Mouse (Mus musculus): Measurements from ENCODE around the gene Hoxc5.

The Hoxc5 gene

GRCm38 (mm10) chr15:102967312-102967510 lies at the start of gene Hoxc5:
Gene Hoxc5, plus strand, starts transcription at chr15:102967443.
- no peak for DNase-seq

GRCm38 (mm10) chr15:102917972-102918572 lies 49.2 kb upstream of the Hoxc5 start:
- DNase-seq = no peak

GRCm38 (mm10) chr15:102918611-102919265 lies 48.5 kb upstream of the Hoxc5 start:
- no peak for DNase-seq

- DNase-seq = no peak
Observed at GRCm38 (mm10) chr15:102919336-102920180, 47.7 kb upstream of the Hoxc5 start.

GRCm38 (mm10) chr15:102920619-102921018 lies 46.6 kb upstream of the Hoxc5 start:
- DNase-seq = peak; percentile 26

- DNase-seq = no peak
Observed at GRCm38 (mm10) chr15:102921053-102922011, 45.9 kb upstream of the Hoxc5 start, which contains the start of gene Hoxc13. Gene Hoxc13, plus strand, starts transcription at chr15:102921103.

GRCm38 (mm10) chr15:102922012-102922362 lies 45.3 kb upstream of the Hoxc5 start:
- peak; percentile 37 for DNase-seq

- no peak for DNase-seq
Observed at GRCm38 (mm10) chr15:102922636-102923500, 44.4 kb upstream of the Hoxc5 start.

- no peak for DNase-seq
Observed at GRCm38 (mm10) chr15:102927032-102927645, 40.1 kb upstream of the Hoxc5 start.

- no peak for DNase-seq
Observed at GRCm38 (mm10) chr15:102931706-102932358, 35.4 kb upstream of the Hoxc5 start.

GRCm38 (mm10) chr15:102934438-102934837 lies 32.8 kb upstream of the Hoxc5 start:
- DNase-seq = no peak

GRCm38 (mm10) chr15:102934897-102935296 lies 32.3 kb upstream of the Hoxc5 start:
- DNase-seq = no peak

- DNase-seq = no peak
Observed at GRCm38 (mm10) chr15:102936279-102936972, 30.8 kb upstream of the Hoxc5 start, which contains the start of gene Hoxc12. Gene Hoxc12, plus strand, starts transcription at chr15:102936757.

- DNase-seq = no peak
Observed at GRCm38 (mm10) chr15:102937036-102937666, 30.1 kb upstream of the Hoxc5 start.

GRCm38 (mm10) chr15:102939256-102940155 lies 27.7 kb upstream of the Hoxc5 start:
- no peak for DNase-seq

GRCm38 (mm10) chr15:102942739-102943467 lies 24.3 kb upstream of the Hoxc5 start:
- no peak for DNase-seq

GRCm38 (mm10) chr15:102943468-102943813 lies 23.8 kb upstream of the Hoxc5 start:
- no peak for DNase-seq
